Mouse (Mus musculus): ENCODE measurements at regions not wholly inside any gene's neighbourhood (a gene's known extent, or its start where the extent isn't known, plus 50 kb on each side); places are given as distances from the start of the nearest gene placed in this dataset.

DNA sequence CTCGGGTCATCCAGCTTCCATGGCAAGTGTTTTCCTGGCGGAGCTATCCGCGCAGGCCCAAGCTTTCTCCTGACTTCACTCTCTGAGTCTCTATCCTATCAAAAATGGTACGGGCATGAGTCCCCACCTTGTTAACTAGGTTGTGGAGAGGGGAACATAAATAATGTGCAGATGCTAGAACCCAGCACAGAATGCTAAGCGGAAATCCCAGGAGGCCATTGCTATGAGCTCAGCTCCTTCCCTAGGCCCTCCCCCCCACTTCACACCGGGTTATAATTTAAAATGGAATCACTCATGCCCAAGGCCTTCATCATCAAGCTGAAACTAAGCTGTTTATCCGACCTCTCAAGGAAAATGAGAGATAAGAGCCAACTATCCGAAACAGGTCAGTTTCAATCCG is 60.4 kb upstream of the Cd83 start:
- no peak for DNase-seq (ENCODE audit: low spot score in 2 of 2)

DNA sequence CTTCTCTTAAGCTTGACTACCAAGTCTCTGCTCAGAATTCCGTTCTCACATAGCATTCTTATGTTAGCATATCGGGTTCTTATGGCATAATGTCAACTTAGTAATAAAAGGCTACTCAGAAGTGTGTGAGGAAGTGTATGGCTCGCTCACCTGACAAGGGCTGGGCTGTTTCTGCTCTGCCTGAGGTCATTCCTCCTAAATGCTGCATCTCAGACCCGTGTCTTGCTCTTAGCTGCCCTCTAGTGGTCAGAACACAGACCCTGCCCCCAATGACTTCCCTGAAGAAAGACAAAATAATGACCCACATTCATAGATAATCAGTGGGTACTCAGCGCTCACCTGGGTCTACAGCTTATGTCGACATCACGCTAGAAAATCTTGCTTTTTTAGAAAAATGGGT is 58.9 kb upstream of the Cd83 start:
- peak in 1 of 2 experiments; percentile 64 for DNase-seq (ENCODE audit: low spot score in 2 of 2)

DNA sequence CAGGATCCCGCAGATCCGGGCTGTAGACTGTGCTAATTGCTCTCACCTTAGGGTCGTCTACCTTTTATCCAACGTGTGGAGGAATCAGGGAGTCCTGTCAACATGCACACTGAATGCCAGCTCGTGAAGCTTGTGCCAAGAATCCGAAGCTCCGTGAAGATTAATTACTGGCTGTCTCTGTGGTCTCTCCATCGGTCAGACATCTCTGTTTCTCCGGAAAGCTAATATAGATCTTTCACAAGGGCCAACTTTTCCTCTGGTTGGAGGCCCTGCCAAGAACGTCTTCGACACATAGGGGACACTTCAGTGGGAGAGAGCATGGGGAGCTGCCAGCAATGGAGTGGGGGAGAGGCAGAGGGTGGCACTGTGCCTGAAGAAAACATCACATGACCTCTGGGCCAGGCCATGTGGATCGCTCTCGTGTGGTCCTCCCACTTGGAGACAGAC is 57.7 kb upstream of the Cd83 start:
- DNase-seq (ENCODE audit: low spot score in 2 of 2) = peak in 1 of 2 experiments; percentile 14

DNA sequence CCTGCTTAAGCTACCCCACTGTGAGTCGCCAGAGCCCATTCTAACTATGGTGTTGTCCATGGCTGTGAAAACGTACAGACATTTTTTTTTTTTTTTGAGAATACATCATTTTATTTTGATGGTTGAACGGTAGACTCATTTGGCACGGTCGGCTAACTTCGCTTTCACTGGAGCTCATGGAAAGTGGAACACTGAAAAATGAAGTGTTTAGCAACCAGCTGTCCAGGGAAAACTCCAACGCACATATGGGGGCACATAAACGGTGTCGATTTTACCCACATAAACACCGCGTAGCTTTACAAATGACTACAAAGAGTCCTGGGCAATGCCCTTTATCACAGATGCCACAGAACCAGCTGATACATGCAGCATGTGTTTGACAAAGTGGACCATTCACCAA is 55.0 kb upstream of the Cd83 start:
- no peak for DNase-seq (ENCODE audit: low spot score in 2 of 2)

DNA sequence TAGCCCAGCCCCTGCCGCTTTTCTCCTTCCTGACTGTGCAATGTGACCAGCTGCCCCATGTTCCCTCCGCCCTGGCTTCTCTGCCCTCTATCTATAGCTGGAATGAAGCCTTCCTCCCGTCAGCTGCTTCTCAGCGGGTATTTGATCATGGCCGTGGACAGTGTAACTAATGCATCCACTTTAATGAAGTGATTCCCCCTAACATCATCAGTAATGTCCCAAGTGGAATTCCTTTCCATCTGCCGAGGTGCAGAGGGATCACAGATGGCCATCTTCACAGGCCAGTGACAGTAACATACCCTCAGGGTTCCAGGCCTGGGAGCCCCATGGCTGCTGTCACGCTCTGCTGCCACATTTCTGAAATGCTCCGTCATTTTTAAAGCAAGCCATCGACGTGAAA is 51.5 kb upstream of the Cd83 start:
- no peak for DNase-seq (ENCODE audit: low spot score in 2 of 2)

DNA sequence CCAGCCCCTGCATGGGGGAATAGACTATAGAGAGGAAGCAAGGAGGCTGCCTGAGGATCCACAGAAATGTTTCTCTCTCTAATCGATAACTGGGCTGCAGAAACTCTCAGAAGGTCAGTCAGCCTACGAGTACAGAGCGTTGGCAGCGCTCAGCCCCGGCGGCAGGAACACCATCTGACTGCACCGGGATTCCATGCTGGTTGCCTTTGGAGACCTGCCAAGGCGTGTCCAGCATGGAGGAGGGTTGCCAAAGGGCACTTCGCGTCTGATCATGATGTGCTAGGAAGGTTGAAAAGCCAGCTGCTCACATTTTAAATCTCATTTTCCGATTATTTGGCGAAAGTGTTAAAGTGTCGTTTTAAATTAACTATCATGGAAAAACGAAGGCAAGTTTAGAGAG is 49.9 kb upstream of the Cd83 start:
- no peak for DNase-seq (ENCODE audit: low spot score in 2 of 2)
